Mouse (Mus musculus): ENCODE results near the gene Gm3043.
"Not testable (repeated sequence)": the region's sequence is repeated elsewhere in the genome, so short reads cannot be mapped to it uniquely, and the experiment has no call there.

Gene Gm3043

GRCm38 (mm10) chr14:3688483-3688882 lies at the start of gene Gm3043:
Gene Gm3043, plus strand, starts transcription at chr14:3688783.
- not testable (repeated sequence) for DNase-seq (ENCODE audit: low read depth, low spot score)

GRCm38 (mm10) chr14:3651730-3652129 lies 36.9 kb upstream of the Gm3043 start, which contains the start of gene Gm3020:
Gene Gm3020, plus strand, starts transcription at chr14:3652030.
- DNase-seq (ENCODE audit: low read depth, low spot score) = not testable (repeated sequence)

Data from WW6 (cell line).